Mouse (Mus musculus): ENCODE measurements around the gene Farp2. TPM values are rescaled to one million over a fixed set of nuclear protein-coding genes. Genes with fewer than 3 reads are reported as not detected.

The Farp2 gene
- 1.5 TPM for polyA plus RNA-seq (2017; shearing (Covaris generic))

GRCm38 (mm10) chr1:93511585-93512350, at the start of gene Farp2:
Gene Farp2 (plus strand): TSS chr1:93512079.

GRCm38 (mm10) chr1:93478586-93479475, 33.0 kb upstream of the Farp2 start, which contains the start of gene Hdlbp:
Gene Hdlbp (minus strand): TSS chr1:93478815.

GRCm38 (mm10) chr1:93658559-93658958, 146.7 kb downstream of the Farp2 start, which contains the start of gene Stk25:
Gene Stk25 (minus strand): TSS chr1:93658659.

Other genes starting within 250 kb of the Farp2 start
- gene Mterf4, start 206.2 kb upstream of the Farp2 start, polyA plus RNA-seq (2017; shearing (Covaris generic)) = 26.5 TPM
- 69.4 TPM for gene Ppp1r7, start 169.2 kb upstream of the Farp2 start, polyA plus RNA-seq (2017; shearing (Covaris generic))
- gene Pask, start 168.6 kb upstream of the Farp2 start, polyA plus RNA-seq (2017; shearing (Covaris generic)) = 1.2 TPM
- 0.86 TPM for gene Ano7, start 138.1 kb upstream of the Farp2 start, polyA plus RNA-seq (2017; shearing (Covaris generic))
- 72.5 TPM for gene Hdlbp, start 33.3 kb upstream of the Farp2 start, polyA plus RNA-seq (2017; shearing (Covaris generic))
- gene Stk25, start 146.6 kb downstream of the Farp2 start, polyA plus RNA-seq (2017; shearing (Covaris generic)) = 107 TPM
- not detected for gene Bok, start 173.6 kb downstream of the Farp2 start, polyA plus RNA-seq (2017; shearing (Covaris generic))
- gene Atg4b, start 239.4 kb downstream of the Farp2 start, polyA plus RNA-seq (2017; shearing (Covaris generic)) = 103 TPM
- gene Thap4, start 242.8 kb downstream of the Farp2 start, polyA plus RNA-seq (2017; shearing (Covaris generic)) = 14.9 TPM